Mouse (Mus musculus) CH12.LX (cell line): ENCODE measurements around the gene Trim11.

Source experiments
- CHD1 ChIP-seq: IDR thresholded peaks from 2 replicates; pipeline ENCODE4 v1.6.1; 2012; ENCODE audit warnings: low read depth, low read length, improper control_type of control experiment, inconsistent platforms
- CHD2 ChIP-seq: IDR thresholded peaks from 2 replicates; pipeline ENCODE4 v1.6.1; 2011; ENCODE audit warnings: low read length, improper control_type of control experiment
- CTCF ChIP-seq, 2 experiments: IDR thresholded peaks in 1 of 2; conservative IDR thresholded peaks in 1 of 2; 2 replicates each; pipeline ENCODE4 v1.5.1; 2011 to 2012; ENCODE audit warnings: low read depth in 2 of 2, low read length in 2 of 2, improper control_type of control experiment in 1 of 2, inconsistent platforms in 1 of 2, mild to moderate bottlenecking in 1 of 2, moderate library complexity in 1 of 2
- E2F4 ChIP-seq: IDR thresholded peaks from 2 replicates; pipeline ENCODE4 v1.6.1; 2011; ENCODE audit warnings: low read depth, low read length, improper control_type of control experiment; ENCODE audit not compliant: insufficient replicate concordance
- EP300 ChIP-seq: IDR thresholded peaks from 2 replicates; pipeline ENCODE4 v1.6.1; 2011; ENCODE audit warnings: low read length, improper control_type of control experiment
- HCFC1 ChIP-seq: IDR thresholded peaks from 2 replicates; pipeline ENCODE4 v1.6.1; 2012; ENCODE audit warnings: low read depth, mild to moderate bottlenecking, inconsistent platforms, low read length, improper control_type of control experiment
- IRF4 ChIP-seq: IDR thresholded peaks from 2 replicates; pipeline ENCODE4 v1.6.1; 2014; ENCODE audit warnings: low read depth, mild to moderate bottlenecking, inconsistent platforms, low read length, improper control_type of control experiment
- JUND ChIP-seq: conservative IDR thresholded peaks from 2 replicates; pipeline ENCODE4 v1.6.1; 2011; ENCODE audit warnings: low read depth, low read length, improper control_type of control experiment
- NELFE ChIP-seq: IDR thresholded peaks from 2 replicates; pipeline ENCODE4 v1.6.1; 2011; ENCODE audit warnings: low read depth, low read length, improper control_type of control experiment
- NRF1 ChIP-seq: IDR thresholded peaks from 2 replicates; pipeline ENCODE4 v1.6.1; 2014; ENCODE audit warnings: low read depth, mild to moderate bottlenecking, inconsistent platforms, low read length, improper control_type of control experiment, moderate library complexity
- POLR2A ChIP-seq: IDR thresholded peaks from 2 replicates; pipeline ENCODE4 v1.6.1; 2011; ENCODE audit warnings: low read depth, mild to moderate bottlenecking, improper control_type of control experiment, low read length
- ZKSCAN1 ChIP-seq: IDR thresholded peaks from 2 replicates; pipeline ENCODE4 v1.6.1; 2012; ENCODE audit warnings: low read depth, inconsistent platforms, low read length, improper control_type of control experiment, borderline replicate concordance
- ZNF384 ChIP-seq: IDR thresholded peaks from 2 replicates; pipeline ENCODE4 v1.6.1; 2012; ENCODE audit warnings: low read depth, low read length, improper control_type of control experiment, inconsistent platforms

GRCm38 (mm10) chr11:58997541-58997940 lies 19.6 kb downstream of the Trim11 start:
- TF ChIP-seq IRF4 (no peak), ZNF384 (no peak), HCFC1 (no peak), EP300 (no peak), CHD2 (no peak), CTCF (conservative IDR thresholded peaks at IDR 0.05 in 1 of 2, IDR thresholded peaks at IDR 0.05 in 1 of 2; ENCODE audit: low read depth in 2 of 2, low read length in 2 of 2) (no peak), JUND (no peak), POLR2A (no peak), E2F4 (no peak), ZKSCAN1 (no peak), CHD1 (no peak), NELFE (no peak), NRF1 (no peak)
